Mouse (Mus musculus) frontal cortex, adult 2 months (tissue): ENCODE results near the gene Sfrp5. TPM values are rescaled to one million over a fixed set of nuclear protein-coding genes. Genes with fewer than 3 reads are reported as not detected.

Source experiments
- DNase-seq, 2 experiments: peaks; one replicate each; pipeline ENCODE4 v3.0.0; 2022; ENCODE audit warnings: low spot score in 1 of 2; ENCODE audit errors: extremely low spot score in 1 of 2
- polyA plus RNA-seq: library from polyadenylated mRNA; depleted of rRNA; stranded (reverse); fragments of >200 nt; gene quantifications from 2 replicates; pipeline ENCODE4 v1.2.3, GENCODE M21; 2012; rRNA removed

The Sfrp5 gene
- polyA plus RNA-seq, 1 experiment = 3.6 TPM

GRCm38 (mm10) chr19:42151990-42152389, 50.1 kb downstream of the Sfrp5 start:
- peak in 1 of 2 experiments; percentile 96 for DNase-seq

- DNase-seq = no peak
These were observed 53.5 kb downstream of the Sfrp5 start for GRCm38 (mm10) chr19:42148569-42148860.

Other genes with a start within 250 kb of the Sfrp5 start
- gene Mms19, start 221.1 kb downstream of the Sfrp5 start, polyA plus RNA-seq = 56.3 and 61.7 TPM in 2 replicates
- 21.6 and 21.9 TPM in 2 replicates for gene Ubtd1, start 220.5 kb downstream of the Sfrp5 start, polyA plus RNA-seq
- 0.16 and 0.55 TPM in 2 replicates for gene Ankrd2, start 166.3 kb downstream of the Sfrp5 start, polyA plus RNA-seq
- 1.5 and 2.0 TPM in 2 replicates for gene Hoga1, start 156.6 kb downstream of the Sfrp5 start, polyA plus RNA-seq
- gene 4933411K16Rik, start 150.0 kb downstream of the Sfrp5 start, polyA plus RNA-seq = 0.08 and 0.14 TPM in 2 replicates
- 87.9 and 94.1 TPM in 2 replicates for gene Morn4, start 115.9 kb downstream of the Sfrp5 start, polyA plus RNA-seq
- 46.8 and 51.4 TPM in 2 replicates for gene Pi4k2a, start 111.8 kb downstream of the Sfrp5 start, polyA plus RNA-seq
- 31.3 and 38.3 TPM in 2 replicates for gene Avpi1, start 73.2 kb downstream of the Sfrp5 start, polyA plus RNA-seq
- 14.4 and 17.2 TPM in 2 replicates for gene Marveld1, start 54.9 kb downstream of the Sfrp5 start, polyA plus RNA-seq
- gene Zfyve27, start 38.3 kb downstream of the Sfrp5 start, polyA plus RNA-seq = 99.8 and 113 TPM in 2 replicates
- gene Golga7b, start 45.3 kb upstream of the Sfrp5 start, polyA plus RNA-seq = 98.3 and 99.6 TPM in 2 replicates
- gene Crtac1, start 229.5 kb upstream of the Sfrp5 start, polyA plus RNA-seq = 50.0 and 77.2 TPM in 2 replicates